Mouse (Mus musculus): ENCODE results near the gene Pars2.

DNA sequence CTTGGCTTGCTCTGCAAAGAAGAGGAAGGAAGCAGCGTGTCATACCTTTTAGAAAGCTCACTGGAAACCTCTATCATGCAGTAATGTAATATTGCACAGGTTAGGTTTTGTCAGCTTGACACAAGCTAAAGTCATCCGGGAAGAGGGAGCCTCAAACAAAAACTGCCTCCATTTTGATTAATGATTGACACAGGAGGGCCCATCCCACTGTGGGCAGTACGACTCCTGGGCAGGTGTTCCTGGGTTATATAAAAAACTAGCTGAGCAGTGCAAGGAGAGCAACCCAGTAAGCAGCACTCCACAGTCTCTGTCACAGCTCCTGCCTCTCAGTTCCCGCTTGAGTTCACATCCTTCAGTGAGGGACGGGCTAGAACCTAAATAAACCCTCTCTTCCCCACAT, 25.9 kb downstream of the Pars2 start:
- TF ChIP-seq GATA1 (IDR thresholded peaks at IDR 0.05; ENCODE audit: low read length) = no peak
- TF ChIP-seq TAL1 (IDR thresholded peaks at IDR 0.05; ENCODE audit: low read length) = no peak
